Mouse (Mus musculus): ENCODE measurements around the gene Nexn.

DNA sequence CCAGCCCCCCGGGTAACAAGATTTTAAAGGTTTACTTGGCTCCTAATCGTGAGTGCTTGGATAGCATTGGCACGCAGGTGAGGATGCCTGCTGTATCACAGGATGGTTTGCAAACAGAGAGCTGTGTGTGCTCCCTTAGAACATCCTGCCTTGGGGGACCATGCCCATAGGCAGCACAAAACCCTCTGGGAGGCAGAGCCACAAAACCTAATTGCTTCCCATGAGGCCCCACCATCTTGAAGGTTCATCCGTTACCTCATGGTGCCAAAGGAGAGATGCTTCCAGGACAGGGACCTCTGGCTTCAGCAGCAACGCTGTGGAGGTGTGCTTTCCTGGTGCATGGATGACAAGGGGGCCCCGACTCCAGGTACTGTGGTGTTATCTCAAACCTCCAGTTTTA, 5.7 kb upstream of the Nexn start:
- TF ChIP-seq HCFC1 (IDR thresholded peaks at IDR 0.05; ENCODE audit: borderline replicate concordance, insufficient read depth, low read length) (no peak), ZC3H11A (IDR thresholded peaks at IDR 0.05; ENCODE audit: borderline replicate concordance, low read depth, low read length) (no peak)

All from ES-E14 (cell line).